Mouse (Mus musculus): ENCODE results near the gene Prr5l.

The Prr5l gene

GRCm38 (mm10) chr2:101820816-101821215 is 62.0 kb downstream of the Prr5l start:
- DNase-seq (ENCODE audit: low spot score), result no peak

GRCm38 (mm10) chr2:101818986-101819764 is 63.7 kb downstream of the Prr5l start:
- no peak for DNase-seq (ENCODE audit: low spot score)

- no peak for DNase-seq (ENCODE audit: low spot score)
These were observed 66.0 kb downstream of the Prr5l start for GRCm38 (mm10) chr2:101816646-101817308.

- DNase-seq (ENCODE audit: low spot score), result no peak
These were observed 67.4 kb downstream of the Prr5l start for GRCm38 (mm10) chr2:101815250-101815934.

- no peak for DNase-seq (ENCODE audit: low spot score)
These were observed 68.6 kb downstream of the Prr5l start for GRCm38 (mm10) chr2:101814272-101814625.

- DNase-seq (ENCODE audit: low spot score), result no peak
These were observed 69.1 kb downstream of the Prr5l start for GRCm38 (mm10) chr2:101813581-101814271.

- DNase-seq (ENCODE audit: low spot score), result no peak
These were observed 70.9 kb downstream of the Prr5l start for GRCm38 (mm10) chr2:101811925-101812324.

GRCm38 (mm10) chr2:101810774-101811173 is 72.1 kb downstream of the Prr5l start:
- DNase-seq (ENCODE audit: low spot score), result no peak

GRCm38 (mm10) chr2:101809640-101810305 is 73.1 kb downstream of the Prr5l start:
- DNase-seq (ENCODE audit: low spot score), result no peak

GRCm38 (mm10) chr2:101807756-101808155 is 75.1 kb downstream of the Prr5l start:
- DNase-seq (ENCODE audit: low spot score), result no peak

GRCm38 (mm10) chr2:101802240-101802639 is 80.6 kb downstream of the Prr5l start:
- DNase-seq (ENCODE audit: low spot score), result no peak

- DNase-seq (ENCODE audit: low spot score), result no peak
These were observed 85.0 kb downstream of the Prr5l start for GRCm38 (mm10) chr2:101797901-101798250.

GRCm38 (mm10) chr2:101797166-101797900 is 85.5 kb downstream of the Prr5l start:
- DNase-seq (ENCODE audit: low spot score), result no peak

- DNase-seq (ENCODE audit: low spot score), result peak; percentile 72
These were observed 86.3 kb downstream of the Prr5l start for GRCm38 (mm10) chr2:101796287-101797115.

GRCm38 (mm10) chr2:101792130-101792529 is 90.7 kb downstream of the Prr5l start:
- DNase-seq (ENCODE audit: low spot score), result no peak

- no peak for DNase-seq (ENCODE audit: low spot score)
These were observed 99.6 kb downstream of the Prr5l start for GRCm38 (mm10) chr2:101783255-101783654.

GRCm38 (mm10) chr2:101781357-101781777 is 101.5 kb downstream of the Prr5l start:
- DNase-seq (ENCODE audit: low spot score), result peak; percentile 40

GRCm38 (mm10) chr2:101778080-101778479 is 104.7 kb downstream of the Prr5l start:
- DNase-seq (ENCODE audit: low spot score), result no peak

- DNase-seq (ENCODE audit: low spot score), result no peak
These were observed 119.3 kb downstream of the Prr5l start for GRCm38 (mm10) chr2:101763503-101763902.

- DNase-seq (ENCODE audit: low spot score), result peak; percentile 40
These were observed 119.9 kb downstream of the Prr5l start for GRCm38 (mm10) chr2:101762955-101763386.

All from layer of hippocampus, adult 11-12 months (tissue).